Mouse (Mus musculus) bone marrow, adult 2 months (tissue): Measurements from ENCODE around the gene Xirp1.

Experiments
- CTCF ChIP-seq: fragments of 200-500 bp; IDR thresholded peaks from 2 replicates; pipeline ENCODE4 v1.5.1; 2011; ENCODE audit warnings: low read length, control low read depth; ENCODE audit not compliant: control insufficient read depth, insufficient read depth
- POLR2A ChIP-seq: fragments of 200-500 bp; IDR thresholded peaks from 2 replicates; pipeline ENCODE4 v1.6.1; 2011; ENCODE audit warnings: low read depth, mild to moderate bottlenecking, control low read depth, low read length, borderline replicate concordance; ENCODE audit not compliant: control insufficient read depth

- TF ChIP-seq POLR2A (no peak), CTCF (no peak)
These were observed 25.1 kb upstream of the Xirp1 start for GRCm38 (mm10) chr9:120048495-120048894.
